Mouse (Mus musculus) cortical plate, adult 2 months (tissue): Measurements from ENCODE around the gene Evpl. TPM values are rescaled to one million over a fixed set of nuclear protein-coding genes. Genes with fewer than 3 reads are reported as not detected.

ENCODE experiments used
- H3K27ac ChIP-seq: fragments of 200-500 bp; 2 replicates; pipeline ENCODE4 v1.5.1; 2012; ENCODE audit warnings: low read length, control low read depth, inconsistent platforms; ENCODE audit not compliant: insufficient read depth
- H3K4me1 ChIP-seq: fragments of 200-500 bp; 2 replicates; pipeline ENCODE4 v1.6.1; 2011; ENCODE audit warnings: low read length; ENCODE audit not compliant: control insufficient read depth, insufficient read depth
- H3K4me3 ChIP-seq: fragments of 200-500 bp; 2 replicates; pipeline ENCODE4 v1.5.1; 2011; ENCODE audit warnings: mild to moderate bottlenecking, low read length, control low read depth; ENCODE audit not compliant: insufficient read depth
- CTCF ChIP-seq: fragments of 200-500 bp; IDR thresholded peaks from 2 replicates; pipeline ENCODE4 v1.5.1; 2011; ENCODE audit warnings: mild to moderate bottlenecking, control low read depth, low read length; ENCODE audit not compliant: insufficient read depth; ENCODE audit errors: extremely low read depth
- POLR2A ChIP-seq: fragments of 200-500 bp; IDR thresholded peaks from 2 replicates; pipeline ENCODE4 v1.6.1; 2011; ENCODE audit warnings: mild to moderate bottlenecking, low read length, control low read depth; ENCODE audit not compliant: insufficient read depth; ENCODE audit errors: extremely low read depth
- polyA plus RNA-seq: library from polyadenylated mRNA; depleted of rRNA; stranded (reverse); fragments of >200 nt; gene quantifications from 2 replicates; pipeline ENCODE4 v1.2.3, GENCODE M21; 2012

Gene Evpl
- polyA plus RNA-seq, 1 experiment = 1.0 TPM

GRCm38 (mm10) chr11:116255982-116256675, 18.3 kb upstream of the Evpl start:
- no peak for TF ChIP-seq CTCF
- no peak for TF ChIP-seq POLR2A
- H3K27ac ChIP-seq = no peak overlapping the region
- H3K4me3 ChIP-seq = no peak overlapping the region
- peaks cover 7% of the 10 kb centered on the region for H3K4me1 ChIP-seq

- TF ChIP-seq CTCF (no peak), POLR2A (no peak)
- no peak overlapping the region for H3K27ac ChIP-seq
- no peak overlapping the region for H3K4me3 ChIP-seq
- peaks cover 7% of the 10 kb centered on the region for H3K4me1 ChIP-seq
Measured at GRCm38 (mm10) chr11:116255090-116255981, 17.5 kb upstream of the Evpl start.

- H3K4me3 ChIP-seq = no peak overlapping the region
- H3K27ac ChIP-seq = no peak overlapping the region
- TF ChIP-seq CTCF (no peak), POLR2A (no peak)
- peaks cover 7% of the 10 kb centered on the region for H3K4me1 ChIP-seq
Measured at GRCm38 (mm10) chr11:116254627-116255026, 16.8 kb upstream of the Evpl start.

GRCm38 (mm10) chr11:116253076-116253600, 15.3 kb upstream of the Evpl start:
- TF ChIP-seq POLR2A = no peak
- no peak for TF ChIP-seq CTCF
- Histone ChIP-seq H3K4me3 (no peak overlapping the region), H3K27ac (no peak overlapping the region), H3K4me1 (peaks cover 7% of the 10 kb centered on the region)

GRCm38 (mm10) chr11:116250898-116251297, 13.0 kb upstream of the Evpl start:
- Histone ChIP-seq H3K4me3 (no peak overlapping the region), H3K27ac (no peak overlapping the region), H3K4me1 (peaks cover 3% of the 10 kb centered on the region; the same call in 1 of the 2 replicates)
- TF ChIP-seq CTCF (no peak), POLR2A (no peak)

- Histone ChIP-seq H3K4me3 (no peak overlapping the region), H3K27ac (no peak overlapping the region), H3K4me1 (no peaks in the 10 kb centered on the region)
- no peak for TF ChIP-seq CTCF
- TF ChIP-seq POLR2A = no peak
Measured at GRCm38 (mm10) chr11:116247502-116248222, 9.8 kb upstream of the Evpl start.

- no peak overlapping the region for H3K27ac ChIP-seq
- no peak overlapping the region for H3K4me3 ChIP-seq
- TF ChIP-seq CTCF (no peak), POLR2A (no peak)
- H3K4me1 ChIP-seq = no peaks in the 10 kb centered on the region
Measured at GRCm38 (mm10) chr11:116245616-116246015, 7.7 kb upstream of the Evpl start.

GRCm38 (mm10) chr11:116244580-116244979, 6.7 kb upstream of the Evpl start:
- no peak overlapping the region for H3K27ac ChIP-seq
- no peaks in the 10 kb centered on the region for H3K4me1 ChIP-seq
- TF ChIP-seq POLR2A (no peak), CTCF (no peak)
- H3K4me3 ChIP-seq = no peak overlapping the region

- no peak for TF ChIP-seq CTCF
- TF ChIP-seq POLR2A = no peak
- no peak overlapping the region for H3K27ac ChIP-seq
- no peak overlapping the region for H3K4me3 ChIP-seq
- no peaks in the 10 kb centered on the region for H3K4me1 ChIP-seq
Measured at GRCm38 (mm10) chr11:116241744-116242235, 3.9 kb upstream of the Evpl start.
